Mouse (Mus musculus) R1 (cell line): ENCODE measurements around the gene Zfand3.

ENCODE experiments used
- DNase-seq: peaks from one replicate; pipeline ENCODE4 v3.0.0-alpha.2; 2018; ENCODE audit warnings: low read depth, low spot score

Gene Zfand3

DNA sequence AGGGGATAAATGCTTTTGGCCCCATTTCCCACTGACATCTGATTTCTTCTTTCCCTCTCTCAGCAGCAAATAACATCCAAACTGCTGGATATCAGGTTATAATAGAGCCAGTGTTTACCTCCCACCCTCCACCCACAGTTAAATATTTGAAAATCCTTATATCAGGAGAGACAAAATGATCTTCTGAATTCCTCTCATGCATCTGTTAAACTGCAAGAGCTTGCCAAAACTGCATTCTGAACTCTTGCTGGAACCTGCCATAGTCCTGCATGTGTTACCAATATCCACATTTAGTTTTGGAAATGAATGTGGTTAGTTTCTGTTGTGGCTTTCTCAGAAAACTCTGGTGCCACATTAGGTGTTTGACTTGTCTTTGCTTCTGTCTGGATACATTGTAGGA is 97.3 kb downstream of the Zfand3 start:
- no peak for DNase-seq

DNA sequence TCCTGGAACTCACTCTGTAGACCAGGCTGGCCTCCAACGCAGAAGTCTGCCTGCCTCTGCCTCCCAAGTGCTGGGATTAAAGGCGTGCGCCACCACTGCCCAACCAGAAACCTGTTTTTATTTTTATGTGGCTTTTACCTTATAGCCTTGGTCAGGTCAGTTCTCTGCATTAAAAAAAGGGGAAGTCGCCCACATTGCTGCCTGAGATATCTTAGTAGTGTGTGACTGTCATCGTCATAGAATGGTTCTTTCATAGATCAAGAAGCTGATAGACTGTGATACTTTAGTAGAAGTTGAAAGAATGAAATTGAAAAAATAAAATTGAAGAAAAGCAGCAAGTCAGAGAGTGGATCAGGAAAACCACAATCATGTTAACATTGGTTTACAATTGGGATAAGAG is 98.5 kb downstream of the Zfand3 start:
- DNase-seq = no peak

DNA sequence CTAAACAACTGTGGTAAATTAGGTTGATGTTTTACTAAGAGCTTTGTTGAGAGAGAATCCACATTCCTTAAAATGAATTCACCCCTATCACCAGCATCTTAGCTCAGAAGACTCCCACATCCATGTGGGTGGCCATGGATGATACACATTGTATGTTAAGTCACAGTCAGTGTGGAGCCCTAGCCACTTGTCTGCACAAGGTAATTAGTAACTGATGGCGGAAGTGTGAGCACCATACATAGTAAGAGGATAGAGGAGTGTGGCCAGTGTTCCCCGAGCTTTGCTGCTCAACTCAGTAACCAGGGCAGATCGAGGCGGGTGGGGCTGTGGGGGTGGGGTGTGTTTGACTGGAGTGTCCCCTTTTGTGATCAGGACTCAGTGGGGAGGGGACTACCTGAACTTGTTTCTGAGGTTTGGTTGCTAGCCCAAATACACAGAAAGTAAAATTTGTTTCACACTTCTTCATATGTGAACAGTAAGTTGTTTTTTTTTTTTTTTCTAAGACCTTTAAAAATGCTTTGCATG is 99.2 kb downstream of the Zfand3 start:
- no peak for DNase-seq

DNA sequence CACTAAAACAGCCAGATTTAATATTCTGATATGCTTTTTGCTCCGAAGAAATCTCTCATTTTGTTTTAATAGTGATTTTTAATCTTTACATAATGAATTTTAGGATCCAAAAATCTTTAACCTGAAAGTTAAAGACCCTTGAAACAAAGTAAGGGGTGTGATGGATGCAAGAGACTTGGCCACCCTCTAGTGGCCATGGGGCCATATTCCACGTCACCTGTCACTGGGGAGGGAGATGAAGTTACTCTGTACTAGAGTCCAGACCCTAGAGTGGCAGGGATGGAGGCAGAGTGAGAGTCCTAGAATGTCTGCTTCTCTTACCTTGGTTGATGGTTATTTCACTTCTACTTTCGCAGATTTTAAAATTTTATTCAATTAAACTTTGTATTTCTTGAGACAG is 100.8 kb downstream of the Zfand3 start:
- no peak for DNase-seq

GRCm38 (mm10) chr17:30110678-30111077 is 106.1 kb downstream of the Zfand3 start:
- no peak for DNase-seq

GRCm38 (mm10) chr17:30111556-30111955 is 107.0 kb downstream of the Zfand3 start:
- DNase-seq = no peak

DNA sequence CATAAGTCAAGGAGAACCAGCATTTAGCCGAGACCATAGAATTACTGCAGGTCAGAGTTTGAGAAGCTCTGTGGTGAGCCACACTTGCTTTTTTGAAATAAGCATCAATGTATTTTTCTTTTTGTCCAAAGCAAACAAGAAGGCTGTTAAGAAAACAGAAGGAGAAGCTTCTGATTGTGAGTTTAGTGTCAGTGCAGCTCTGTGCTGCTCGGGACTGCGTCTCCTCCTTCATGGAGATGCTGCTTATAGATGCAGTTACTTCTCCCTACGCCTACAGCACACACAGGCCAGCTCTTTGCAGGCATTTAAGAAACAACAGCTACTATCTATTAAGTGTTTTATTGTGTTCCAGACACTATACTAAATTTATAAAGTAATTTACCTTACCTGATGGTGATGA is 107.5 kb downstream of the Zfand3 start:
- no peak for DNase-seq

GRCm38 (mm10) chr17:30112555-30113305 is 108.2 kb downstream of the Zfand3 start:
- DNase-seq = no peak

DNA sequence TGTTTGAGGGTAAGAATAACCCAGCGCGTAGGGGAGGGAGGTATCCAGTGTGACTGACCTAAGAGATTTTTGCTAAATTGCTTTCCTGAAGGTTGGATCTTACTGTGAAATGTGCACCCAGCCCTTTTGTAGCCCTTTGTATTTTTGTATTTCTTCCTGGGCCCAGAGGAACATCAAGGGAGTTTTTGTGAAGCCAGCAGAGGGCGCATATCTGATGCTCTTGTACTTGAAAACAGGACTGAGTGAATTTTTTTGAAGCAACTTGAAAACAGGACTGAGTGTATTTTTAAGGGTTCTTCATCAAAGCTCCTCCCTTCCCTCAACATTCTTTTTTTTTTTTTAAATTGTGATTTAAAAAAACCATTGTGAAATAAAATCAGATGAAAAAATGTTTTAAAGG is 110.2 kb downstream of the Zfand3 start:
- DNase-seq = peak; percentile 60

DNA sequence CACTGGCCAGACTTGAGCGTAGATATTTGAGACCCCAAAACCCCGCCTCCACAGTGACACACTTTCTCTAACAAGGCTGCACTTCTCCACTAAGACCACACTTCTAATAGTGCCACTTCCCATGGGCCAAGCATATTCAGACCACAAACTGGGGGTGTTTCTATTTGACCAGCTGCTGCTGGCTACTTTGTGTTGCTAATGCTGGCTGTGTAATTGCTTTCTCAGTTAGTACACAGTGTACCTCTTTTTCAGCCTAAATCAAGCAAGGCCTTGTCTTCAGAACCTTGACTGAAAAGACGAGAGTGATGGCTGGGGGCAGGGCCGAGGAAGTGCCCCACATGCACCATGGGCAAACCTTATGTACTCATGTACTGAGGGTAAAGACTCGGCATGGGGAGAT is 111.7 kb downstream of the Zfand3 start:
- peak; percentile 37 for DNase-seq

- no peak for DNase-seq
Measured at GRCm38 (mm10) chr17:30118036-30118435, 113.5 kb downstream of the Zfand3 start.

DNA sequence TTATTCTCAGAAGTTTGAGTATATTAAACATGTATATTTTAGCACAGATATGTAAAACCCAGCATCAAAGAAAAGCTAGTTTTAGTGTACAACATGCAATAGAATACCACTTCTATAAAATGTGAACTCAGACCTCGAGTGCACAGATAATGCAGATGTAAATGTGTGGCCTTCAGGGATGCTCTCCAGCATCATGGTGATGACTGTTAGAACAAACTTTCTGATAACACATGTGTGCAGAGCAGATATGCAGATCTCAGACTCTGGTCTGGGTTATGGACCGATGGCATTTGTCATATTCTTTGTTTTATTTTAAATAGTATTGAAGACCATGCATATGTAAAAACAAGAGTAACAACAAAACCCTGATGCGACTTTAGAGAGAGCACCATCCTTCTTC is 117.7 kb downstream of the Zfand3 start:
- no peak for DNase-seq

DNA sequence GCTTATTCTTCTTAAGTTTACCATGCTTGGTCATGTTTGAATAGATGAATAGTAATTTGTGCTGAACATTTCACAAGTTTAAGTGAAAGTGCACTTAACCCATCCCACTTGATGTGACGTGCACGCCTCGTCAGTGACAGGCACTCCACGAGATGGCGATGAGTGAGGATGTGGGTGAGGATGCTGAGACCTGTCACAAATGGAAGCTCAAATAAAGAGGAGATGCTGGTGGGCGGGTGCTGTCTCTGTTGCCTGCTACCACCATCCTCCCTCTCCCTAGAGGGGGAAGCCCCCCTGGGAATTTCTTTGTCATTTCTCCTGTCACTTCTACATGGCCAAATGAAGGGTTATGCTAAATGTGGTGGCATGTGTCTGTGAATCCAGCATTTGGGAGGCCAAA is 123.9 kb downstream of the Zfand3 start:
- no peak for DNase-seq

DNA sequence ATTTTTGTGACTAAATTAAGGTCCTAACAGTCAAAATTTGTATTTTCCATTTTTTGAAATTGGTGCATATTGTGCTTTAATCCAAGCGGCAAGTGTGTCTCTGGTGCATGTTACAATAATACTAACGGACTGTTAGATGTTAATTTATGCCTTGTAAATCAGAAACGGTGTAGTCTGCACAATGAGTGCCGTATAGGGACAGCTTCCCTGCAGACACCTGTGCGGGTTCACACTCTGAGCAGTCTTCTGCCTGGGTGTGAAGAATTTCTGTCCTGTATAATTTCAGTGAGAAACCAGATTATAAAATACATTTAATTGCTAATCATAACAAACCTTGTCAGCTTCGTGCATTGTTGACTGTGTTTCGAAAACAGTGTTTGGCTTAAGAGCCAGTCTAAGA is 124.7 kb downstream of the Zfand3 start:
- no peak for DNase-seq

DNA sequence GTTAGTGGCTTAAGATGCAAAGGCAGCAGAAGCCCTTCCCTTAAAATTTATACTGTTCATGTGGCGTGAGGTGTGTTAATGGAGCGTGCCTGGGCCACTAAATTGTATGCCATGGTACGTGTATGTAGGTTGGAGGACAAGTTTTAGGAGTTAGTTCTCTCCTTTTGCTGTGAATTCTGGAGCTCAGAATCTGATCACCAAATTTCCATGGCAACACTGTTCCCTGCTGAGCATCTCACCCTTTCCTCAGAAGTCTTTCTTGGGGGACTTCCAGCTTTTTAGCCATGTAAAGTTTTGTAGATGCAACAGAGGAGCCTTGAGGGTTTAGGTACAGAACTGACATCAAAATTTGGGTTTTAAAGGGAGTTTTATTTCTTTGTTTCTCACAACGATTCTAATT is 125.8 kb downstream of the Zfand3 start:
- DNase-seq = no peak

- no peak for DNase-seq
Measured at GRCm38 (mm10) chr17:30133641-30134040, 129.1 kb downstream of the Zfand3 start.

- no peak for DNase-seq
Measured at GRCm38 (mm10) chr17:30134955-30135735, 130.6 kb downstream of the Zfand3 start.

- no peak for DNase-seq
Measured at GRCm38 (mm10) chr17:30135890-30136289, 131.4 kb downstream of the Zfand3 start.

DNA sequence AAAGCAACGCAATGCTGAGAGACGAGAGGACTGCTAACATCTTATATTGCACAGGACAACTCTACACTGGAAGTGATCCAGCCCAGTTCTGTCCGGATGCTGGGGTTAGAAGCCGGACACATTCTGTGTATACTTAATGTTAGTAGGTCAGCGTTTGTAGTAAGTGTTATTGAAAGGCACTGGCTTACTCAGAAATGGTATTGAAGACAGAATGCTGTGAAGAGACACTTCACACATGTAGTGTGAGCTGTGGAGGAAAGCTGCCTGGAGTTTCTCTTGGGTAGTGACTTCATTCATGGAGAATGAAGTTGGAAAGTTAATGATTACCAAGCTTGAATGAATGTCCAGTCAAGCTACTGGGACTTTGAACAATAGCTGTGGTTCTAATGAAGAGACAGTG is 132.2 kb downstream of the Zfand3 start:
- DNase-seq = no peak

GRCm38 (mm10) chr17:30137115-30137514 is 132.6 kb downstream of the Zfand3 start:
- no peak for DNase-seq

DNA sequence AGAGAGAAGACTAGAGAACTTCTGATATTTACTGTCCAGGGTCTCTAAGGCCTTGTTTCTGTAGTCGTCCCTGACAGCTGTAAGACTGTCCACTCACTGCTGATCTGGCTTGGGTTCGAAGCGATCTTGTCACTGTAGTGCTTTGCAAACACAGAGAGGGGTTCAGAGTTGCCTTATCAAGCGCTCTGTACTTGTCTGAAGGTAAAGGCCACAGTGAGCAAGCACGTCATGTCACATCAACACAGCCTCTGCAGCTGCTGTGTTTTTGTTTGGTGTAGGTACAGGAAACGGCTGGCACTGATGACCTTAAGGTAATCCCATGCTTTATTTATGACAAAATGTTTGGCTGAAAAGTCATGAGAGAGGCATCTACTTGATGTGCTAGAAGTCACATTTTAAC is 139.6 kb downstream of the Zfand3 start:
- DNase-seq = no peak

- DNase-seq = no peak
Measured at GRCm38 (mm10) chr17:30145596-30146149, 141.1 kb downstream of the Zfand3 start.

GRCm38 (mm10) chr17:30146555-30146954 is 142.0 kb downstream of the Zfand3 start:
- DNase-seq = no peak
